Mouse (Mus musculus): ENCODE measurements around the gene Ap5s1. TPM values are rescaled to one million over a fixed set of nuclear protein-coding genes. Genes with fewer than 3 reads are reported as not detected.

Gene Ap5s1
- polyA plus RNA-seq (2015; fragmentation: Nextera tagmentation; extraction: Ambion mirVana), result 31.3 and 32.4 TPM in 2 replicates

DNA sequence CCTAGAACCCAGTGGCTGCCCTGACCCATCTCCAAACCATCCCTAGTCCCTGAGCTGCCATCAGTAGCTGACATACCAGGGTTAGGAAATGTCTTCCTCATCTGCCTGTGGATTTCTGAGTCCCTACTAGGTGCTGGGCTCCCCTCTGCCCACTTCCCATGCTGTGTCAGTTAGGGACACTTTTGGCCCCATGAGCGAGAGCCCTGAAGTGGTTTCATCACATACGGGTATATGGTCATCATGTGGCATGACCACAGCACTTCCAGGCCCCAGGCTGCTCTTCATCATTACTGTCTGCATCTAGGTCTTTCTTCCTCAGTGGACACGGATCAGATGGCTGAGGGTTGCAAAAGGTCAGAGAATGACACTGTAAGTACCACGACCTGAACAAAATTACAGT lies at the start of gene Ap5s1:
Gene Ap5s1, plus strand, starts transcription at position 301 of the 400 bp plus-strand sequence.
- Histone ChIP-seq H3K4me2 (no peak within 1 kb of the TSS), H3K27ac (no peak within 1 kb of the TSS), H3K9ac (no peak within 1 kb of the TSS), H3K36me3 (ENCODE audit: poor library complexity, severe bottlenecking) (no peaks in the 10 kb centered on the region), H3K27me3 (no peaks in the 10 kb centered on the region), H3K9me3 (replicated peaks) (no peaks in the 10 kb centered on the region), H3K4me1 (peaks cover 16% of the 10 kb centered on the region), H3K4me3 (no peak within 1 kb of the TSS)
- ATAC-seq, result no peak
- 83% methylated on average over 4 of the region's 4 CpGs for WGBS

DNA sequence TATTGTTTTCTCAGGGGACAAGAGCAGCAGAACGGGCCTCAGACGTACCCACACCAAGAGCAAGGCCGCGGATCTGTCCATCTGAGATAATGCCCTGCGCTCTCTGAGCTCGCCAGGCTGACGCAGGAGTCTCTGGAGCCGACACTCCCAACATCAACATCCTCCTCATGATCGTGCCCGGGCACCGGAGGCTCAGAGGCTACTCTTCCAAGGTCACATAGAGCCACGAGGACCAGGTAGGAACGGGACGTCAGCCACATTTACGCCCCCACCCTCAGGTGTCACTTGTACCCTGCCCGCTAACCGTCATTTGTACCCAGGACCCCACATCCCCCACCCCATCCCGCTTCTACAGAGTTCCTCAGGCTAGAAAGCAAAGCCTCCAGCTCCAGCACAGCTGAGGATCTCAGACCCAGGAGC lies 47.4 kb upstream of the Ap5s1 start:
- H3K27ac ChIP-seq, result peak overlapping the region; percentile 68

GRCm38 (mm10) chr2:131159938-131160581 lies 46.8 kb upstream of the Ap5s1 start, which contains the start of gene 1700037H04Rik:
1700037H04Rik (minus strand) TSS chr2:131160081.
- peak within 1 kb of the TSS; percentile 74 for H3K4me3 ChIP-seq
- ATAC-seq, result peak; percentile 98
- H3K4me2 ChIP-seq, result peak within 1 kb of the TSS; percentile 97
- H3K27me3 ChIP-seq, result no peaks in the 10 kb centered on the region
- no peaks in the 10 kb centered on the region for H3K9me3 ChIP-seq (replicated peaks)
- WGBS, result under 1% methylated on average over 54 of the region's 54 CpGs
- peak within 1 kb of the TSS; percentile 95 for H3K27ac ChIP-seq
- peaks cover 32% of the 10 kb centered on the region for H3K4me1 ChIP-seq
- H3K9ac ChIP-seq, result peak within 1 kb of the TSS; percentile 86
- peaks cover 7% of the 10 kb centered on the region; the same call in 1 of the 2 replicates for H3K36me3 ChIP-seq (ENCODE audit: poor library complexity, severe bottlenecking)

More for the DNA sequence above, 47.4 kb upstream of the Ap5s1 start:
- ATAC-seq, result peak; percentile 72; the same call in 1 of the 2 replicates
- WGBS, result 1% methylated on average over 18 of the region's 18 CpGs
- Histone ChIP-seq H3K27me3 (no peaks in the 10 kb centered on the region), H3K4me1 (peaks cover 32% of the 10 kb centered on the region), H3K4me3 (peak overlapping the region; percentile 74), H3K36me3 (ENCODE audit: poor library complexity, severe bottlenecking) (peaks cover 13% of the 10 kb centered on the region; the same call in 1 of the 2 replicates), H3K9ac (peak overlapping the region; percentile 86), H3K4me2 (peak overlapping the region; percentile 97), H3K9me3 (replicated peaks) (no peaks in the 10 kb centered on the region)

DNA sequence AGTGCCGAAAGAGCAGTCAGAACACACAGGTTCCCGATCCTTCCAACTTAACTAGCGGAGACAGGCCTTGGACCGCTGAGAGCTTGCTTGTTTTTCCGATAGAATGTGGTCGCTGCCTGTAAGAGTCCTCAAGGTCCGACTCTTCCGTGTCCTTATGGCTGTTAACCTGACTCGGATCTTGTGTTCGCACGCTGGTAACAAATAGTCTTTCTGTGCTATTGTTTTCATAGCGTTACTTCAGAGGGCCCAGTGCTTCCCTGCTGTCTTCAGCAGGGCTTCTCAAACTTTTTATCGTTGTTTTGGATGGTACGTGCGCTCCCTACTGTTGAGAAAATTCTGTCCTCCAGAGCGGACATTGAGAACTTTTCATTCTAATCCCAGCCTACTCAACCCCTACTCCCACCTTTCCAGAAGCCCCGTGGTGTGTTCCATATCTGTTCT lies 46.2 kb upstream of the Ap5s1 start:
- no peaks in the 10 kb centered on the region for H3K9me3 ChIP-seq (replicated peaks)
- peak overlapping the region; percentile 95 for H3K27ac ChIP-seq
- H3K9ac ChIP-seq, result peak overlapping the region; percentile 75
- no peaks in the 10 kb centered on the region for H3K27me3 ChIP-seq
- H3K4me2 ChIP-seq, result peak overlapping the region; percentile 97
- under 1% methylated on average over 17 of the region's 17 CpGs for WGBS
- peaks cover 32% of the 10 kb centered on the region for H3K4me1 ChIP-seq
- ATAC-seq, result no peak
- 0 out of 2 replicates have a peak, but pooled peaks cover under 1% of the 10 kb centered on the region for H3K36me3 ChIP-seq (ENCODE audit: poor library complexity, severe bottlenecking)
- H3K4me3 ChIP-seq, result peak overlapping the region; percentile 74

DNA sequence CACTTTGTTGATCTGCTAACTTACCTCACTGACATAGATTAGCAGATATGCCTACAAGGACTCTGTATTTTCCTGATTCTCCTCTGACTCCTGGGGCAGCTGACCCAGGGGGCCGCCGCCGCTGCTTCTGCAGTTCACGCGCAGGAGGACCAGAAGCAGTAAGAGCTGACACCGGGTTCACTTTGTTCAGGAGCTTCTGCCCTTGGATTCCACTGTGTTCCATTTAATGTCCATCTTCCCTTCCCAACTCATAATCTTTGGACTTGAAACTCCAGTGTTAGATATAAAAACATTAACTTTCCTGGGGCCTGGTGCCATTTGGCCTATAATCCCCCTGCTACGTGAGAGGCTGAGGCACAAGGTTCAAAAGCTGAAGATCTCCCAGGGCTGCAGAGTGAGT lies 43.0 kb upstream of the Ap5s1 start:
- Histone ChIP-seq H3K9ac (no peak overlapping the region), H3K36me3 (ENCODE audit: poor library complexity, severe bottlenecking) (no peaks in the 10 kb centered on the region), H3K4me3 (no peak overlapping the region), H3K9me3 (replicated peaks) (no peaks in the 10 kb centered on the region), H3K4me1 (peaks cover 11% of the 10 kb centered on the region), H3K27me3 (no peaks in the 10 kb centered on the region), H3K4me2 (no peak overlapping the region), H3K27ac (no peak overlapping the region)
- WGBS, result 82% methylated on average over 7 of the region's 7 CpGs
- ATAC-seq, result no peak

DNA sequence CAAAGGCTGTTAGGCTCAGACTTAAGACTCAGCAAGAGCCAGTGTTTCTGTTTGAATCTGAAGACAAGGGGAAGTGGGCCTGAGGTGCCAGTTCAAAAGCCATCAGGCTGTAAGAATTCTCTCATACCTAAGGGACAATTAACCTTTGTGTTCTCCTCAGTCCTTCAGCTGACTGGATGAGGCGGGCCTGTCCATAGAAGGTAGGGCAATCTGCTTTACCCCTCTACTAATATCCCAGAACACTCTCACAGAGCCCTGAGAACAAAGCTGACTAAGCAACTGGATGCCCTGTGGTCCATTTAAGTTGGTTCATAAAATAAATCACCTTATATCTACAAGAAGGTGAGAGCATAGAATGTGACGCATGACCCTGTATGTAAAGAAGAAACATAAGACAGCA lies 40.7 kb upstream of the Ap5s1 start:
- no peak overlapping the region for H3K4me2 ChIP-seq
- 0 out of 2 replicates have a peak, but pooled peaks cover 2% of the 10 kb centered on the region for H3K36me3 ChIP-seq (ENCODE audit: poor library complexity, severe bottlenecking)
- no peaks in the 10 kb centered on the region for H3K9me3 ChIP-seq (replicated peaks)
- no peak for ATAC-seq
- H3K27ac ChIP-seq, result no peak overlapping the region
- no peak overlapping the region for H3K9ac ChIP-seq
- no peak overlapping the region for H3K4me3 ChIP-seq
- H3K4me1 ChIP-seq, result 0 out of 2 replicates have a peak, but pooled peaks cover 4% of the 10 kb centered on the region
- peaks cover 10% of the 10 kb centered on the region for H3K27me3 ChIP-seq
- WGBS, result 80% methylated on average over 2 of the region's 2 CpGs

- Histone ChIP-seq H3K4me2 (no peak overlapping the region), H3K27me3 (peaks cover 28% of the 10 kb centered on the region), H3K4me1 (peaks cover 4% of the 10 kb centered on the region; the same call in 1 of the 2 replicates), H3K9ac (no peak overlapping the region), H3K4me3 (no peak overlapping the region), H3K36me3 (ENCODE audit: poor library complexity, severe bottlenecking) (peaks cover 12% of the 10 kb centered on the region), H3K9me3 (replicated peaks) (no peaks in the 10 kb centered on the region), H3K27ac (no peak overlapping the region)
- WGBS, result 84% methylated on average over 6 of the region's 6 CpGs
- no peak for ATAC-seq
These were observed 38.9 kb upstream of the Ap5s1 start for GRCm38 (mm10) chr2:131167984-131168383.

DNA sequence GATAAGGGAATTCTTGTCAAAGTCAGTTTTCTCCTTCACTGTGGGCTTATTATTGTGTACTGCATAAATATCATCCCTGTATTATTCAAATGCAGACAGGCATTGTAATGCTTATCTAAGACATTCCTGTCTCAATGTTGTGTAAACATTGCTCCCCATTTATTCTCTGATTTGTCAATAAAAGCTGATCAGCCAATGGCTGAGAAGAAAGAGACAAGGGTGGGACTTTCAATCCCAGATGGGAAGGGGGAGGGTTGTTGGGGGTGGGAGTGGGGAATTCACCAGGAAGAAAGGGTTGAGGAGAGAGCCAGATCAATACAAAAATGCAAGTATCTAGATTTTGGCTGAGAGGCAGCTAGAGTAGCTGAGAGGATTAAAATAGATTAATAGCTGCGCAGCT lies 38.0 kb upstream of the Ap5s1 start:
- Histone ChIP-seq H3K4me3 (no peak overlapping the region), H3K9ac (no peak overlapping the region), H3K4me1 (peaks cover 10% of the 10 kb centered on the region), H3K4me2 (no peak overlapping the region), H3K27me3 (peaks cover 35% of the 10 kb centered on the region), H3K9me3 (replicated peaks) (no peaks in the 10 kb centered on the region), H3K36me3 (ENCODE audit: poor library complexity, severe bottlenecking) (peaks cover 12% of the 10 kb centered on the region), H3K27ac (no peak overlapping the region)
- WGBS, result 66% methylated on average over 1 of the region's 1 CpGs
- ATAC-seq, result no peak

DNA sequence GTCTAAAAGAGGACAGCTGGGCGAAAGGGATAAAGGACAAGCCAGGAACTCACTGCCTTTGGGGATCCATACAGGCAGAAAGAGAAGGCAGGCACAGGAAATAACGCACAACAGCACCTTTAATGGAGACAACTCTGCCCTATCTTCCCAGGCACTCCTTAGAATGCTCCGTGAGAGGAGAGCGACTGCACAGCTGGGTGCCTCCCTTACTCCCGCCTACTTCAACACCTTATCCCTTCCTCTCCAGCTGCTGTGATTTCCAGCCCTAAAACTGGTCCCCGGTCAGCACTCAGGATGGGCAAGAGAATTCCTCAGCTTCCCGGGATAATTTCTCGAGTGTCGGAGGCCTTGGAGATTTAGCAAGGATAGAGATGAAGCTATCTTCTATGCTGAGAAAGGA lies 35.9 kb upstream of the Ap5s1 start:
- Histone ChIP-seq H3K27ac (no peak overlapping the region), H3K4me1 (peaks cover 26% of the 10 kb centered on the region), H3K9ac (no peak overlapping the region), H3K4me3 (no peak overlapping the region), H3K4me2 (no peak overlapping the region), H3K36me3 (ENCODE audit: poor library complexity, severe bottlenecking) (peaks cover 12% of the 10 kb centered on the region), H3K9me3 (replicated peaks) (no peaks in the 10 kb centered on the region), H3K27me3 (peaks cover 35% of the 10 kb centered on the region)
- 14% methylated on average over 9 of the region's 9 CpGs for WGBS
- no peak for ATAC-seq

DNA sequence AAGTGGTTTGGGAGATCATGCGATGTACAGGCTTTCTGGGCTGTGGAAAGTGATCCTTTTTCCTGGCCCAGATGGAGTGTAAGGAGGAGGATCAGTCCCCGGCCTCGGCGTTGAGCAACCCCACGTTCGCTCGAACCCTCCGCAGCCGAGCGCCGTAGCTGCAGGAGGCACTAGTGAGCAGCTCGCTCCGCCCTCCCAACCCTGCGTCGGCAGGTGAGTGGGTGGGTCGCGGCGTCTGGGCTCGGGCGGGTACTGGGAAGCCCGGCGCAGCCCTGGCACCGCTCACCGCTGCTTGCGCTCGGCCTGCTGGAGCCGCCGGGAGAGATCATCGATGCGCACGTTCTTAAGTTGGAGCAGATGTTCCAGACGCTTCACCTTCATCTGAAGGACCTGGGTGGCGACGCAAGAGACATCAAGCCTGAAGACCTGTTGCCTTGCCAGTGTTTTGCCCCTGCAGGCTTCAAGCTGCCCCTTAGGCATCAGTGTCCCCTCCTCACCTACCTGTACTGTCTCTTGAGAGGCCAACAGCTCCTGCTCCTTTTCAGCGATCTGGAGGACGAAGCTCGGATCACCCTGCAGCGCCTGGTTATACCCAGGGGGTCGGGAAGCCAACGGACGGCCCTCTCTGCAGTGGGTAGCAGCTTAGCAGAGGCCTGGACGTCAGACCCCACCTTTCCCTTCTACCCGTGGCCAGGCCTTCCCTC lies 35.3 kb upstream of the Ap5s1 start:
- ATAC-seq, result no peak
- Histone ChIP-seq H3K9ac (peak overlapping the region; percentile 39; the same call in 1 of the 2 replicates), H3K4me3 (no peak overlapping the region), H3K4me1 (peaks cover 32% of the 10 kb centered on the region), H3K27me3 (peaks cover 35% of the 10 kb centered on the region), H3K9me3 (replicated peaks) (no peaks in the 10 kb centered on the region), H3K27ac (no peak overlapping the region), H3K4me2 (peak overlapping the region; percentile 24; the same call in 1 of the 2 replicates), H3K36me3 (ENCODE audit: poor library complexity, severe bottlenecking) (peaks cover 15% of the 10 kb centered on the region)
- 7% methylated on average over 43 of the region's 43 CpGs for WGBS

- Histone ChIP-seq H3K36me3 (ENCODE audit: poor library complexity, severe bottlenecking) (peaks cover 21% of the 10 kb centered on the region), H3K4me1 (peaks cover 39% of the 10 kb centered on the region), H3K9ac (no peak overlapping the region), H3K4me3 (no peak overlapping the region), H3K27ac (no peak overlapping the region), H3K27me3 (peaks cover 35% of the 10 kb centered on the region), H3K9me3 (replicated peaks) (no peaks in the 10 kb centered on the region), H3K4me2 (no peak overlapping the region)
- ATAC-seq, result no peak
- 42% methylated on average over 9 of the region's 9 CpGs for WGBS
These were observed 34.6 kb upstream of the Ap5s1 start for GRCm38 (mm10) chr2:131172322-131172721.

- H3K27me3 ChIP-seq, result peaks cover 35% of the 10 kb centered on the region
- H3K9me3 ChIP-seq (replicated peaks), result no peaks in the 10 kb centered on the region
- H3K36me3 ChIP-seq (ENCODE audit: poor library complexity, severe bottlenecking), result peaks cover 27% of the 10 kb centered on the region
- WGBS, result 5% methylated on average over 11 of the region's 11 CpGs
- ATAC-seq, result peak; percentile 71
- H3K4me2 ChIP-seq, result peak overlapping the region; percentile 87
- peak overlapping the region; percentile 44 for H3K4me3 ChIP-seq
- peaks cover 59% of the 10 kb centered on the region for H3K4me1 ChIP-seq
- no peak overlapping the region for H3K27ac ChIP-seq
- peak overlapping the region; percentile 41 for H3K9ac ChIP-seq
These were observed 32.2 kb upstream of the Ap5s1 start for GRCm38 (mm10) chr2:131174700-131175099.

Measured in forebrain, embryonic 13.5 days (tissue).